Mouse (Mus musculus) layer of hippocampus, adult 11-12 months (tissue): ENCODE data around the gene Nubp1.

Source experiments
- DNase-seq: peaks from one replicate; pipeline ENCODE4 v3.0.0; 2022; ENCODE audit warnings: low spot score

Gene Nubp1

DNA sequence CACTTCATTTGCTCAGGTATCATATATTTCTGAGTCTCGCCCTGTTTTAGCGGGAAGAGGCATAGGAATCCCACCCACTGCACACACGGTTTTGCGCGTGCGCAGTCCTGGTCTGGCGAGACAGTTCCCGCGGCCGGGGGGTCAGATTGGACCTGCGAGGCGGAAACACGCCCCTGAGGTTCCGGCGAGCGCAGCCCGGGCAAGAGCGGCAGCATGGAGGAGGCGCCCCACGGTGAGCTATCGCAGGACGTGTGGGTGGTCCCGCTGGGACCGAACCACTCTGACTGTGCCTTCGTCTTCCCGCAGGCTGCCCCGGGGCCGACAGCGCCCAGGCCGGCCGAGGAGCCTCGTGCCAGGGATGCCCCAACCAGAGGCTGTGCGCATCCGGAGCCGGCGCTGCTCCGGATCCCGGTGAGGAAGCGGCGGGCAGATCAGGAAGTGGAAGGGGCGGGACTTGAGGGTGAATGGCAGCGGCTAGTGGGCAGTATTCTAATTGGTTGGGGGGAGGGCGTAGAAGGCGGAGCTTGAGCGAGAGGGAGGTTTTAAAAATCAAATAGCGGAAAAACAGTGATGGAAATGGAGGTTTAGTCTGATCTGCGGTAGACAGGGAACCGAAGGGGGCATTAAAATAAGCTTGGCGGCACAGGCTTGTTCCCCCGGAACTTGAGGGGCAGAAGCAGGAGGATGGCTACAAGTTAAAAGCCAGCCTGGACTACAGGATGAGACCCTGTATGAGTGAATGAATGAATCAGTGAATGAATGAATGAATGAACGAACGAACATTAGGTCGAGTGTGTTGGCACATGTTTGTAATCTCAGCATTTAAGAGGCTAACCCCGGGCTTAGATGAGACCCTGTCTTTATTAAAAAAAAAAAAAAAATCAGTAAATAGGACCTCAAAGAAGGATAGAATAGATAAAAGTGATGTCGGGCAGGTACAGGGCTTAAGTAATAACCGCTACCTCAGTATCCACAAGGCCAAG, at the start of gene Nubp1:
Nubp1 (plus strand) TSS at position 185 of the 983 bp plus-strand sequence.
- DNase-seq: peak; percentile 93

DNA sequence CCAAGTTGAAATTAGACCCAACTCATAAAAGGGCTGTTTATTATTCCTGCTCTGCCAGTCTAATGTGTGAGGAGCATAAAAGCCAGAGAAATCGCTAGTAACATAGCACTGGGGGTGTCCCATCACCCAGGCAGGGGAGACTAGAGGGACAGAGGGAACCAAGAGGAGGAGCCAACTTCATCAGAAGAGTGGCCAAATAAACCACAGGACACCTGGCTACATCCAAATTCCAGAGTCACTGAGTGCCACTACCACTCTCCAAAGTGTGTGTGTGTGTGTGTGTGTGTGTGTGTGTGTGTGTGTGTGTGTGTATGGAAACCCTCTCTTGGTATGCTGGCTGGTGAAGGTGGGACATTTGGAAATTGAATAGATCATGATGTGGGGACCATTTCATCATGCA, 48.7 kb upstream of the Nubp1 start:
- no peak for DNase-seq

DNA sequence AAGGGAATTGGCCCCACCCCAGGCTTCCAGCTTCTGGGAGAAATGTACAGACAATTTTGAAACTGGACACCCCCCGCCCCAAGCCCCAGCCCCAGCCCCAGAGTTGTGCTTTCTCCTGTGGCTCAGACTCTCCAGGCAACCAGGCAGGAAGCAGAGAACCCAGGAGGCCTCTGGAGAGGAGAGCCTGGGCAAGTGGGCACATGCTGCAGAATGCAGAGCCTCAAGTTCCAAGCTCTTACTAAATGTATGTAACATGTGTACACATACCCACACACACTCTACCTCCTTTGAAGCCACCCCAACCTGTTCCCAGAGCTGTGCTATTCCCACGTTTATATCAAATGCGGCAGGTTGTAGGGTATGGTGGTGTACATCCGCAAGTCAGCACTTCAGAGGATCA, 46.0 kb upstream of the Nubp1 start:
- no peak for DNase-seq

DNA sequence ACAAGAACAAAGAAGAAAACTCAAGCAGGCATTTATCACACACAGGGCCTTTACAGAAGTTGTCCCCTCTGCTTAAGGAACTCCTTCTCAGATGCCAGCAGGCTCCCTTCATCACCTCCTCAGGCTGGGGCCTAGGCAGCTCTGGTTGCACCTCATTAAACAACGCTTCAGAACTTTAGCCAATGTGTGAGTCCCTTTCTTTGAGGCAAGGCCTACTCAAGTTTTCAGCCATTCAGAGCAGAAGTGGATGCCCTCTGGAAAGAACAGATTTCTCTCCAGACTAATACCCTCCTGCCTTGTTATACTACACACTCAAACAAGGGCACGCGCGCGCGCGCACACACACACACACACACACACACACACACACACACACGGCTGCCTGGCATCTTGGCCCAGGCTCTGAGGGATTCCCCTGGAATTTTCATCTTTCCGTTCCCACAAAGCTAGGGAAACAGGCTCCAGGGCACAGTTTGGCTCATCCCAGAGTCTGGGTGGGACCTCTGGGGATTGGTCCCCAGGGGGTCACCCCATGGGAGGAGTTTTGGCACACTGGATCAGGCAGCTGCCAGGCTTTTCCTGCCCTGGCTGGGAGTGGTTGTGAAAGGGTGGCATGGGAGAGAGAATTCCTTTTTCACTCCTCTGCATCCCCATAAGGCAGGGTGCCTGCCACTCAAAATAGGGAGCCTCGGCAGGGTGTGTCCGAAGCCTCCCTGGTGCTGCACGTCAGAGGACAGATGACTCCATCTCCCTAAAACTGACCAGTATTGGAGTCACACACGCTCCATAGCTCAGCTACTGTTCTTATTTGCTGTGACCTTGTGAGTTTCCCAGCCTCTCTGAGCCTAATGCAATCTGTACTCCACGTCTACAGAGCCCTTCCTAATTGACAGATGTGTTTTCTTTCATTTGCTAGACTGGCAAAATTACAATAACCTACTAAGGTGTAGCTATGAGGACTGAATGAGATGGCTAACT, 45.2 kb upstream of the Nubp1 start:
- DNase-seq: peak; percentile 39

DNA sequence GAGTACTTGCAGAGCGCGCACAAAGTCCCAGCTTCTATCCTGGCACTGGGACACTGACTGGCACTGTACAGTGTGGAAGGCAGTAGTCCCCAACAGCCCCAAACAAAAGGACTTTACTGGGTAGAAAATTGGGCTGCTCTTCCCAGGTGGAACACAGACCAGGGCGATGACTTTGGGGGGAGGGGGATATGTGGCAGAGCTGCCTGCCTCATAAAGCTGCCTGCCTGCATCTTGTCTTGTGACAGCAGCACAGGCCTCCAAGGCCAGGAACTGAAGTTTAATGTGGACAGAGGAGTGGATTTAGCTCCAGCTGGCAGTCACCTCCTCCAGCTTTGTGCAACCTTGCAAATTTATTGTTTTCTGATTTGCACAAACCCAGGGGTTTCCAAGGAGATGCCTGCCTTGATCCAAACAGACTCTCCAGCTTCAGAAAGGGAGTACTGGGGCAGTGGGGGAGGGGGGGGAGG, 42.2 kb upstream of the Nubp1 start:
- peak; percentile 23 for DNase-seq

DNA sequence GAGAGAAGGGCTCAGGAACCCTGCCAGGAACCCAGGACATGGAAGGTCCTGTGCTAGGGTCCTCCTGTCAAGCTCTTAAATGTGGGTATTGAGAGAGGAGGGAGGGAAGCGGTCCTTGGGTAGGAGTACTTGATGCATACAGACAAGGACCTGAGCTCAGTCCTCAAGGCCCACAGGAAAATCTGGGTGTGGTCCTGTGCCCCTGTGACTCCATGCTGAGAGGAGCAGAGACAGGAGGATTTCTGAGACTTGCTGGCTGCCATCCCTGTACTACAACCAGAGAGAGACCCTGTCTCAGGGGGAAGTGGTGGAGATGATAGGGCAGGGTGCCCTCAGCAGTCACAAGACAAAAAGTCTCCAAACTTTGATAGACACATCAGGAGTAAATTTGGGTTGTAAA, 41.8 kb upstream of the Nubp1 start:
- DNase-seq: no peak

DNA sequence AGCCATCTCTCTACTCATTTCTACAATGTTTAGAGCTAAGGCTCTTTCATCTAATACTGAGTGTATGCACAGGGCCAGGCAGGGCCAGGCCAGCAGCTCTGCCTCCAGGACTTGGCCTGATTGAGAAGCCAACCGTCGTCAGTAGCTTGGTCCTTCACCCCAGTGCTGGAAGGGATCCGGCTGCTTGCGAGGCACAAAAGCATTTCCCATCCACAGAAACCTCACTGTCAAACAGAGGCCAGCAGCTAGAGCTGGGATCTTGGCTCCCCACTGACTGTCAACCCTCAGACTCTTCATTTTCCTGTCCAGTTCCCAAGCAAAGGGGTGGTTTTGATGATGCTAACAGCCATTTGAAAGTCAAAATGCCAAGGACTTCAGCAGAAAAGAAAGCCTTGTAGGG, 39.4 kb upstream of the Nubp1 start:
- DNase-seq: no peak

DNA sequence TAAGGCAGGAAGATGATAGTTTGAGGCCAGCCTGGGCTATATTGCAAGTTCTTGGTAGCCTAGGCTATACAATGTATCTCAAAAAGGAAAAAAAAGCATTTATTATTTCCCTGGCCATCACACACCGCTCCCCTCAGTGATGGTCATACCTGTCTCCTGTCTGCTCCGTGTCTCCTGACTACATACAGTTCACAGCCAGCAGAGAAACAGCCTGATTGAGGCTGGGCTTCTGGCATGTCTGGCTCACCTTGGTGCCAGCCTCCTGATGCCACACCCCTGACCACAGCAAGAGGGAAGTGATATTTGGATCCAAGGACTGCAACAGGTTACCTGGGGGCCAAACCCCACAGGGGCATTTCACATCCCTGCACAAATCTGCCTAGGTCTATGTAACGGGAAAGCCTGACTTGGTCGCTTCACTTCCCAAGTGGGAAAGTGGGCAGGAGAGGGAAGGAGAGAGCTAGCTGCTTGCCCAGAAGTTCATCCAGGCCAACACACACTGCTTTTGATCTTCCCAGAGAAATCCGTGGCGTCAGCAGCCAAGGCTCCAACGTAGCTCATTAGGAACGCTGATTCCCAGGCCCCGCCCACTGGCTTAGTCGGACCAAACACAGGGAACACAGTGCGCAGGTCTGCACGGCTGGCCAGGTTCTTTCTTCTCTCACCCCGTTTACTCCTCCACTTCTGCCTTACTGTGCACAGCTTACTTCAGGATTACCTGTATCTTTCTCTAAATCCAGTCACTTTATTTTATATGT, 37.3 kb upstream of the Nubp1 start:
- DNase-seq: peak; percentile 29

DNA sequence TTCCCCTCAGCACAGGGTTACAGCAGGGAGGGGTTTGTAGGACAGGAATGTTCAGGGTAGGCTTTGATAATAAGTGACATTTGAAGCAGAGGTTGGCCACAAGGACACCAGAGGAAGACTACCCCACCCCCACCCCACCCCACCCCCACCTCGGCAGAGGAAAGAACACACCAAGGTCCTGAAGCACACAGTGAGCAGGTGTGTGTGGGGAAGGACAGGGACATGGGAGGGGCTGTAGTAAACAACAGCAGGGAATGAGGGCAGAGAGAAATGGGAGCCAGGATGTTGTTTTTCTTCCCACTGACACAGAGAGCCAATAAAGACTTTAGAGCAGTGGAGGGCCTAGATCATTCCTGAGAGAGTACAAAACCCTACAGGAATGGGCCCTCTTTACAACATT, 34.5 kb upstream of the Nubp1 start:
- DNase-seq: no peak

DNA sequence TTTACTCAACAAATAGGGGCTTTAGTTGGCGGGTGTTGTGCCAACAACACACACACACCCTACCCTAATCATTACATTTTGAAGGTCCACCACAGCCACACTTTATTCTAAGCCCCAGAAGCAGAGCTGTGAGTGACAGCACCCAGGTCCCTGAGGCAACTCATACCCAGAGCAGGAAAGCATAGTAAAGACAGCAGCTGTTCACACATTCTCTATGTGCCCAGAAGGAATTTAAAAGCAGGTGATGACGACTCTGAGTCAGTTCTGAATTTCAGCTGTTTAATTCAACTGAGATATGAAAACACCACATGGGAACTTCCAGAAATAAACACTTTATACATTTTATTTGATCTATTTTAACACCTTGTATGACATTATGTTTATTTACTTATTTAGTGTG, 32.2 kb upstream of the Nubp1 start:
- peak; percentile 34 for DNase-seq

DNA sequence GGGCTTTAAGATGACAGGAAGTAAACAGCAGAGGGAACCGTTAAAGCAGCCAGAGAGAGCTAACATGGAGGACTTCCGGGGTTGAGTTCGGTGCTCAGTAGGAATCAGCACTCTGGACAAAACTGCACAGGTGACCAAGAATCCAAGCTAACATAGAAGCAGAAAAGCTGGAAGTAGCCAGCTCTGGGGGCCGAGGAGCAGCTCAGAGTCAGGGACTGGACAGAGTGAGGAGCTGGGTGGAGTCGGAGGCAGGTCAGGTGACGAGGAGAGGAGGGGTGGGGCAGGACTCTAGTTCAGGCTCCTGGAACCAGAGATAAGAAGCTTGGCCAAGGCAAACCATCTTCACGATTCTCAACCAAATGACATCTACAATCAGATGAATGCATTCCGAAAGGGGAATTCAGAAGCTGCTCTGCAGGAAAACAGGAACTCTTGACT, 27.7 kb upstream of the Nubp1 start:
- no peak for DNase-seq

DNA sequence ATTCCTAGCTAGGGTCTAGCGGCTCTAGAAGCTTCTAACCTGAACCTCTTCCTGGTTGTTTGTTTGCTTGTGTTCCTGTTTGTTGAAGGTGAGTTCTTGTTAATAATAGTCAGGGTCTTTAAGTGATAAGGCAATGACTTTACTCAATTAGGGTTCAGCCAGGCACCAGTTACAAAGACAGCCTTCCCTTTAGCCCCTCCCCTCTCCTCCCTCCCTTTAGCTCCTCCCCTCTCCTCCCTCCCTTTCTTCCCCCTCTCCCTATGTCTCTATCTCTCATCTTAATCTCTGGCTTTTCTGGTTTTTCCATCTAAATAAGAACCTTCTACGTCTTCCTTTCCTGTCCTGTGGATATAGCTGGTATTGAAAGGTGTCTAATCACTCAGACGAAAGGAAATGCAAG, 27.2 kb upstream of the Nubp1 start:
- no peak for DNase-seq

DNA sequence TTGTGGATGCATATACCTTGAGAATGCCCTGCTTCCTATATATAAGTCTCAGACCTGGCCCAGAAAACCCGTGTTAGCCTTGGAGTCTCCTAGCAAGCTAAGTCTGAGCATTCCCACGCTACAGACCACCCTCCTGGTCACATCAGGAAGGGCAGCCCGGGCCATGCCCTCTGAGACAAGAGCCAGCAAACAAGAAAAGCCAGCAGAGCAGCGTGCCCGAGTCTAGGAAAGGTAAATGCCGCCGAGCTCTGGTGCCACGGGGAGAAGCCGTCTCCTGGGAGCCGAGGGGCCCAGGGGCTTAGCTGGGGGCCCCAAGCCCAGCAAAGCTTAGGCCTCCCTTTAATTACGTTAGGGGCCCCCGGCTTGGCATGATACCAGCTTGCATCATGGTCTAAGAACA, 26.5 kb upstream of the Nubp1 start:
- DNase-seq: no peak

DNA sequence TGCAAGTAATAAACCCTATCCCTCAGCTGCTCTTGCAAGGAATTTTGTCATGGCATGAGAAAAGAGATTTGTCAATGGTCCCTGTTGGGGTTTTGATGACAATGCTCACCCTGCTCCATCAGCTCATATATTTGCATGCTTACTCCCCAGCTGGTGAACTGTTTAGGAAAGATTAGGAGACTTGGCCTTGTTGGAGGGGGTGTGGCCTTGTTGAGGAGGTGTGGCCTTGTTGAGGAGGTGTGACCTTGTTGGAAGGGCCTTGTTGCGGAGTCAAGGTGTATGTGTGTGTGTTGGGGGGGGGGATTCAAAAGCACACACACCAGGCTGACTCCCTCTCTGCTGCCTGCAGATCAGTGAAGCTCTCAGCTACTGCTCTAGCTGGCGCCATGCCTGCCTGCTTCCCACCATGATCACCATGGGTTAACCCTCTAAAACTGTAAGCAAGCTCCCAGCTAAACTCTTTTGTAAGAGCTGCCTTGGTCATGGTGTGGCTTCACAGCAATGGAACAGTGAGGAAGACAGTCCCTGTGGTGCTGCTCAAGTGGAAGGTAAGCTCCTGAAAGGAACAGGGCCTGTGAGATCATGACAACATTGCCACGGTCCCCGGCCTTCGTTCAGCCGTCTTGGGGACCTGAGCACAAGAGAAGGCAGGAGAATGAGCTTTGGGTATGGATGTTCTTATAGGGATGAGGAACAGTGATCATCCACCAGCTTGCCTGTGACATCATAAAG, 22.9 kb upstream of the Nubp1 start:
- DNase-seq: no peak

DNA sequence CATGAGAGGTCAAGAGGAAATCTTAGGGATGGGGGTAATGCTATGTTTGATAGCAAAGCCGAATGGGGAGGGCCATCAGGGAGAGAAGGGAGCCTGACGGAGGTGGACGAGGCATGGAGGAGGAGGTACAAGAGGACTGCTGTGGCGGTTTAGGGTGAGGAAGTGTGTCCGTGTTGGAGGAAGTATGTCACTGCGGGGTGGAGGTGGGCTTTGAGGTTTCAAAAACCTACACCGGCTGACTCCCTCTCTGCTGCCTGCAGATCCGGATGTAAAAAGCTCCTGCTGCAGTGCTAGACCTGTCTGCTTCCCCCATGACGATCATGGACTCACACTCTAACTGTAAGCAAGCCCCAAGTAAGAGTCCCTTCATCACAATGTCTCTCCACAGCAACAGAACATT, 19.2 kb upstream of the Nubp1 start:
- DNase-seq: no peak

DNA sequence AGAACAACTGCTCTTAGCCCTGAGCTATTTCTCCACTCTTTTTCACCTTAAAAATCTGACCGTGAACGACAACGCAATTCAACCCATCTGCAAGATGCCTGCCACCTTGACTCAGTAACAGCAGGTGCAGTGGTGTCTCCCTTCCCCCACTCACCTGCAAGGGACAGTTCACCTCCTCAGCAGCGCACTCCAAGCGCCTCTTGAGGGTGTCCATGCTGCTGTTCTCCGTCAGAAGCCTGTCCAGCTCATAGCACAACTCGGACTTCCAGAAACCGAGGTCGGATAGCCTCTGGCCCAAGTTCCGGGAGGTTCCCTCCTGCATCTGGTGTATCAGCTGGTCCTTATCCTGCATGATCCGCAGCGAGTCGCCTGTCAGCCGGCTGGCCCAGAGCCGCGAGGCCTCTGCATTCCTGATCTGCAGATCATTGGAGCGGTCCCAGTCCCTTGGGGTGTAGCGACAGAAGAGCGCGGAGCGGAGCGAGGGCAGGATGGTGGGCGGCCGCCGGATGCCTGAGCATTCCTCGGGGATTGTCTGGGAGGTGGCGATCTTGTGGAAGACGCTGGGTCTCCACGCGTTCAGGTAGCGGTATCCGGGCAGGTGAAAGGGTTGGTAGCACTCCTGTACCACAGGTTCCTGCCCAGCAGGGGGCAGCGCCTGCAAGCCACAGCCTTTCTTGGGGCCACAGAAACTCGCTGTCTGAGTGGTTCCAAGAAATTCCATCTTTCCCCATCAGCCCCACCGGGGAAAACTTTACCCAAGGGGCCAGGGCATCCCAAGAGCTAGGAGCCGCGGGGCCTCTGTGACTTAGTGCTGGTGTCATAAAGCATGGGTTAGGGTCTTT, 16.8 kb upstream of the Nubp1 start, which contains the start of gene Tekt5:
Tekt5 (minus strand) TSS at position 792 of the 842 bp plus-strand sequence.
- no peak for DNase-seq

DNA sequence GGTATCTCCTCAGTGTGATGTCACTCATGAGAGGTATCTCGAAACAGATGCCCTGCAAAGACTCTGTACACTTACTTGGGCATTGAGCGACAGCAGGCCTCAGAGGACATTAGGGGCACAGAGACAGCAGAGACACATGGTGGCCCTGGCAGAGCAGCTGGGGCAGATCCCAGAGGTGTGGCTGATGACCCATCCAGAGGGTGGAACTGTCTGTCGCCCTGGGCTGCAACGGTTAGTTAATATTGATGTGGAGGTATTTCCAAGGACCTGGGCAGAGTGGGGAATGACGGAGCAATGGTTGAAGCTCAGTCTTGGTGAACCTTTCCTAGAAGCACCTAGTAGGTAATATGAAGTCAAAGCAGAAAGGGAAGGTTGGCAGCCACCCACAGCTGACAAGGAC, 13.0 kb upstream of the Nubp1 start:
- DNase-seq: no peak

DNA sequence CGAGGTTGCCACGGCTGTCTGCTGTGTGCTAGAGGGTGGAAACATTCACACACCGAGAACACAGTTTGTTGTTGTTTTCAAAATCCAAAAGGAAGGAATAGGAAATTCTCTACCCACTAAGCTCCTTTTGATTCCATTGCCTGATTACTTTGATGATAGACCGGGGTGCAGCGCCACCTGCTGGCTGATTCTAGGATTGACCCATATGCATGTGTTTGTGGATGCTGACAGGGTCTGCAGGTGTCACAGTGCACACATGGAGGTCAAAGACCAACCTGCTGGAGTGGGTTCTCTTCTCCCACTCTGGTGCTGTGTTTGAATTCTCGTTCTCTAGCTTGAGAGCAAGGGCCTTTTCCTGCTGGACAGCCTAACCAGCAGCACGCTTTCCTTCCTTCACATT, 12.6 kb upstream of the Nubp1 start:
- DNase-seq: peak; percentile 86

DNA sequence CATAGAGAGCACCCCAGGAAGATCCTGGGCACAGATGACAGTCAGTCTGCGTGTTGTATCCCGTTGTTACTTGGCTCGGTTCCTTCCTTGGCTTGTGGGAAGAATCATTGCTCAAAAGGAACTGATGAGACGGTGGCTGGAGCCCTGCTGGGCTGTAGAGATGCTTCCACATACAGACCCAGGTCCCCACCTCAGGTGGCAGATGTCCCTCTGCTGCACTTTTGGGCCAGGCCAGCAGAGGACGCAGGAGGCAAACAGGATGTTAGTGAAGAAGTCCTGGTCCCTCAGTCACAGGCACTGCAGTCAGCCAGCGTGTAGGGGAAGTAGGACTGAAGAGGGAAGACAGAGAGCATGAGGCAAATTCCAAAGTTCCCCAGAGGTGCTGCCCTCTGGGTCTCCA, 4.2 kb downstream of the Nubp1 start:
- peak; percentile 73 for DNase-seq

DNA sequence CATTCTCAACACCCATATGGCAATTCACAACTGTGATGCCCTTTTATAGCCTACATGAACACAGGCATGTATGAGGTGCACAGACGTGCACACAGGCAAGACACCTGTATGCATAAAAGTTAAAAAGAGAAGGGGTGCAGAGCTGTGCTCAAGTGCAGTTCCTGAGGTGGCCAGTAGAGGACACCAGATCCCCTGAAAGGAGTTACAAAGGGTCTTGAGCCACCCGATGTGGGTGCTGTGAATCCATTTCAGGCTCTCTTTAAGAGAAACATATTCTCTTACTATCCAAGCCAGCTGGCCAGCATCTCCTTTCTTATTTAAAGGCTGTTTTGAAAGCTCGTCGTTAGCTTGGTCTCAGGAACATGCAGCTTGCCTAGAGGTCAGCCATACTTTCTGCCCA, 5.1 kb downstream of the Nubp1 start:
- no peak for DNase-seq
